Mouse (Mus musculus): ENCODE data around the gene Rab7. TPM values are rescaled to one million over a fixed set of nuclear protein-coding genes. Genes with fewer than 3 reads are reported as not detected.

Gene Rab7
- total RNA-seq (2021): 100 to 1,000 TPM; 305 to 332 TPM
- long read RNA-seq, experiment 1, transcript Rab7-205 (6 exons, 2,159 nt): major isoform, 407 of 440 reads
- long read RNA-seq, experiment 1, partial matches to known transcripts: 7 of 440 reads
- long read RNA-seq, experiment 1, other reads (novel, unspliced or antisense): 25 of 440 reads
- long read RNA-seq, experiment 2, transcript Rab7-205 (6 exons, 2,159 nt): major isoform, 499 of 551 reads
- long read RNA-seq, experiment 2, partial matches to known transcripts: 12 of 551 reads
- long read RNA-seq, experiment 2, other reads (novel, unspliced or antisense): 39 of 551 reads

DNA sequence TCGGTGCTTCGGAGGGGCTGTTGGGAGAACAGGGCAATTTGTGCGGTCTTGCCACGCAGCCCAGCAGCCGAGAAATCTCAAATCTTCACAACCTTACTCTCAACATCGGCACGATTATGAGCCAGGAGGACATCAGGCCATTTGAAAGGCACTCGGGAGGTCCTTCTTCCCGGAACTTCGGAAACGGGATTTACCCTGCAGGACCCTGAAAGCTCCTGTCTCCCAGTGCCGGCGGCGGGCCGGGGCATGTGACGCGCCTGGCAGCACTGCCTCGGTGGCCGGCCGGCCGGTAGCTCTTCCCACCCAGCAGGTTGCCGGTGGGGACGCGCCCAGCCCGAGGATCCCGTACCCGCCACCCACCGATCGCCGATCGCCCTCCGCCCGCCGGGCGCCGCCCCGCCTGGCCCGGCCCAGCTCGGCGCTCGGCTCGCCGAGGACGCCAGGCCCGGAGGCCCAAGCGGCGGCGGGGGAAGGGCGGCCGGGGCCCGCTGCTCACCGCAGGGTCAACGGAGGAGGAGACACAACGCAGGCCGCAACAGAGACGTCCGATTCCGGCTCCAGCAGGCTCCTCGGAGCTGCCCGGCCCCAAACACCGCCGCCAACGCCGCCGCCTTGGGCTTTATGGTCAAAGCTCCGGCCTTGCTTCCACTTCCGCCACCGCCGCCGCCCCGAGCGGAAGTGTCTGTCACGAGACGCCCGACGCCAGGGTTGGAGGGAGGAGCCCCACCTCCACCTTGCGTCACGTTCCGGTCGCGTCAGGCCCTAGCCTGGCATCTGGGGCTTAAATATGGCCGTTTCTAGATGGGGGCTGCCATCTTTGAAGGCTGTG lies at the start of gene Rab7:
Gene Rab7 (minus strand): TSS at position 694 of the 829 bp plus-strand sequence.
- peak; percentile 98 for DNase-seq (ENCODE audit: low spot score in 2 of 2)

DNA sequence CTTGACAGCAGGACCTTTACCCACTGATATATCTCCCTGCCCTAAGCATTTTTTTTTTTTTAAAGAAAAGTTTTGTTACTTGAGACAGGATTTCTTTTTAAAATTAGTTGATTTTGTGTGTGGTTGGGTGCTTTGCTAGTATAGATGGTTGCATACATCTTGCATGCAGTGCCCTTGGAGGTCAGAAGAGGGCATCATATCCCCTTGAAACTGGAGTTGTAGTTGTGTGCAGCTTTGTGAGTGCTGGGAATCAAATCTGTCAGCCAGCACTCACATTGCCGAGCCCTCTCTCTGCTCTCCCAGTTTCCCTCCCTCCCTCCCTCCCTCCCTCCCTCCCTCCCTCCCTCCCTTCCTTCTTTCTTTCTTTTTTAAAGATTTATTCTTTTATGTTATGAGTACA lies 43.9 kb upstream of the Rab7 start:
- Histone ChIP-seq H3K27ac (no peak overlapping the region), H3K4me3 (no peak overlapping the region)
- TF ChIP-seq CTCF (conservative IDR thresholded peaks at IDR 0.05): peak; percentile 40
- DNase-seq (ENCODE audit: low spot score in 2 of 2): no peak

More for the DNA sequence above, at the start of gene Rab7:
- no peak for TF ChIP-seq CTCF (conservative IDR thresholded peaks at IDR 0.05)
- H3K4me3 ChIP-seq: peak within 1 kb of the TSS; percentile 66
- H3K27ac ChIP-seq: peak within 1 kb of the TSS; percentile 91

DNA sequence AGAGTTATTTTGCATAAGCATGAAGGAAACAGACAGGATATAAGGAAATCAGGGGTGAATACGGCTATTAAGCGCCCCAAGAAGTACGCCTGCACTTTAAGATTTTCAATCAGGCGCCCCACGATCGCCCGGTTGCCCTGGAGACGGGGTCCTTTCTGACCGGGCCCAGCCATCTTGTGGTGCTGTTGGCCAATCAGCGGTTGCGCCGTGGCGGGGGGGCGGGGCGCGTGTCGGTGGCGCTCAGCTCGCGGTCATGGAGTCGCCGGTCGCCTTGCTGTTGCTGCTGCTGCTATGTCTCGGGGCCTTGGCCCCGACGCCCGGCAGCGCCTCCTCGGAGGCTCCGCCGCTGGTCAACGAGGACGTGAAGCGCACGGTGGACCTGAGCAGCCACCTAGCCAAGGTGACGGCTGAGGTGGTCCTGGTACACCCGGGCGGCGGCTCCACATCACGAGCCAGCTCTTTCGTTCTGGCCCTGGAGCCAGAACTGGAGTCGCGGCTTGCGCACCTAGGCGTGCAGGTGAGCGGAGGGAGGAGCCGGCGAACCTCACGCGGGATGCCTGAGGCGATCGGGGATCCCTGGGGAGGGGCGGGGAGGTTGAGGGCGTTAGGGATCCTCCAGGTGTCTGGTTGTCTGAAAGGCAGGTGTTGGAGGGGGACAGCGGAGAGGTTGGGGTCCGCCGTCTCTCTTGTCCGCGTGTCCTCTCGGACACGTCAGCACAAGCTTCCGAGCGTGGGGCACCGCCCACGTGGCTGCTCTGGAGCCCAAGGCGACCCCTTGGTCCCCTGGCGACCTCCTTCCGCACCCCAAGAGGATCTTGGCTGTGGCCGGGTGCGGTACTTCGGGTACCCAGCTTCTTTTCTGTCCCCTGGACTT lies 39.4 kb upstream of the Rab7 start, which contains the start of gene Rpn1:
Gene Rpn1 (plus strand): TSS at position 205 of the 874 bp plus-strand sequence.
- peak within 1 kb of the TSS; percentile 100 for H3K4me3 ChIP-seq
- TF ChIP-seq CTCF (conservative IDR thresholded peaks at IDR 0.05): no peak
- peak within 1 kb of the TSS; percentile 92 for H3K27ac ChIP-seq
- DNase-seq (ENCODE audit: low spot score in 2 of 2): peak; percentile 96 to 98

DNA sequence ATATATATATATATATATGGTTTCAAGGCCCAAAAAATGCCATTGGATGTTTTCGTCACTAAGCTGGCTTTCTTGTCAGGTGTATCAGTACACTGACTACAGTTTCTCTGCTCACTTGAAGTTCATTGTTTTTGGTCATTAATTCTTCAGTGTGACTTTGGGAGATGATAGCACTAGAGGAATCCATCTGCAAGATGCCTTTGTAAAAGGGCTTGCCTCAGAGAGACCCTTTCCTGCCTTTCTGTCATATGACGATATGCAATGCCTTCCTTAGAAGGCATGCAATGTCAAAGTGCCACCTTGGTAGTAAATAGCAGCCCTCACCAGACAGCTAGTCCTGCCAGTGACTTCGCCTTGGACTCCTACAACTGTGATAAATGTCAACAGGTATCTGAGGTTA lies 38.6 kb upstream of the Rab7 start:
- no peak for DNase-seq (ENCODE audit: low spot score in 2 of 2)
- H3K27ac ChIP-seq: peak overlapping the region; percentile 73
- no peak for TF ChIP-seq CTCF (conservative IDR thresholded peaks at IDR 0.05)
- peak overlapping the region; percentile 100 for H3K4me3 ChIP-seq

DNA sequence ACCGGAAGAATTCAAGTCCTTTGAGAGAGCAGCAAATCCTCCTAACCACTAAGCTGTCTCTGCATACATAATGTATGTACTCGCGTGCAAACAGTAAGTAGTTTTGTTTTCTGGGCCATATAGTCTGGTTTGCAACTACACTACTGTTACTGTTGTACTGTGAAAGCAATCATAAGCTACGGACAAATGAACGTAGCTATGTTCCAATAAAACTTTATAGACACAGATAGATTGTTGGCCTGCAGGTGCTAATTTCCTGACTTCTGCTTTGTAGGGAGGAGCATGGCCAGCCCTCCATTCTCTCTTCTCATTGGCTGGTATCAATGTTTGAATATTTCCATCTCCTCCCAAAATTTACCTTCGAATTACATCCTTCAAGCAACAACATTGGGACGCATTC lies 38.0 kb upstream of the Rab7 start:
- H3K27ac ChIP-seq: no peak overlapping the region
- DNase-seq (ENCODE audit: low spot score in 2 of 2): no peak

DNA sequence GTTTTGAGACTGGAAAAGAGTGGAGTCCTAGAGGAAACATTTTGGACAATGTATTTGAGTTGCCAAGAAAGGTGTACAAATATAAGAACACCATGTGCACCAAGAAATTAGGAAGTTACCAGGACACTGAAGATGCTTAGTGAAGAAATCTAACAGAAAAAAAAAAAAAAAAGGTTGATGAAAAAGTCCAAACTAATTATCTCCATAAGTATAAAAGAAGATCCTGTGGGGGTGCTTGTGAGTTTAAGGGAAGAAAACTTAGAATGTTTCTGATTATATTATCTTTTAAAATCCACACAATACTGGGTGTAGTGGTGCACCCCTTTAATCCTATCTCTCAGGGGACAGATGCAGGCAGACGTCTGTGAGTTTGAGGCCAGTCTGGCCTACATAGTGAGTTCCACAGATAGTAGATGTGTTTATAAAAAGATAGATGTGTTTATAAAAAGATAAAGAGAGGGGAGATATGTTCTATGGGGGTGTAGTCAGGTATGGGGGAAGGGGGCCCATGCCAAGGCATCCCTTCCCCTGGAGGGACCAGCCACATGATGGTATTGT lies 31.0 kb upstream of the Rab7 start:
- DNase-seq (ENCODE audit: low spot score in 2 of 2): no peak
- no peak overlapping the region for H3K27ac ChIP-seq
- no peak overlapping the region for H3K4me3 ChIP-seq
- TF ChIP-seq CTCF (conservative IDR thresholded peaks at IDR 0.05): no peak

More for the DNA sequence above, 38.0 kb upstream of the Rab7 start:
- no peak overlapping the region for H3K4me3 ChIP-seq
- TF ChIP-seq CTCF (conservative IDR thresholded peaks at IDR 0.05): no peak

DNA sequence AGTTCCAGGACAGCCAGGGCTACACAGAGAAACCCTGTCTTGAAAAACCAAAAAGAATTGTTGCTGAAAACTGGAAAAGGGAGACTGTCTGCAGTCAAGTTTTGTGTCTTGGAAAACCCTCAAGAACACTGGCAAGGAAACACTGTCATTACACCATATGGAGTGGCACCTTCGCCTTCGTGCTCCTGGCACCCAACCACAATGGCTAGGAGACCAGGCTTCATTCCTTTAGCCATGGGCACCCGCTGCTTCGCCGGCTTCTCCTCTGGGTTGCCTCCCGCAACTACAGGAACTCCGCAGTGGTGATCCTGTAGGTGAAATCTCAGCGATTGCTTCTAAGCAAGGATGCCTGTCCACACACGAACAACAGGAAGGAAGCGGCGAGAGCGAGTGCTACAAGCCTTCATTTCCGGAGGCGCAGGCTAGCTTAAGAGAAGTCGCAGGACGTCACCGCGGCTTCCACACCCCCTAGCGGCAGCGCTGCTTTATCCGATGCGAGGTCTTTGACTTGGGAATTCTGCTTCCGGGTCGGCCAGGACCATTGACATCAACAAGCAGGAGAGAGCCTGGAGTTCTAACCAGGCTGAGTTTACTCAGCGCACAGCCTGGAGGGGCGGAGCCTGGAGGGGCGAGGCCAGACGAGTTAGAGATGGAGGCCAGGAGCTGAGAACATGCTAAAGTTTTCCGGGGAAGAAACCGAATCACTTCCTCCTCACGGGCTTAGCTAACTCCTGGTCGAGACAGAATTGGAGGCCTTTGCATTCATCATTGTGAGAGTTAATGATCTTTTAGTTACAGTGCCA lies 29.9 kb upstream of the Rab7 start:
- peak; percentile 94 for TF ChIP-seq CTCF (conservative IDR thresholded peaks at IDR 0.05)
- DNase-seq (ENCODE audit: low spot score in 2 of 2): peak; percentile 93 to 94
- peak overlapping the region; percentile 73 for H3K4me3 ChIP-seq
- peak overlapping the region; percentile 94 for H3K27ac ChIP-seq

DNA sequence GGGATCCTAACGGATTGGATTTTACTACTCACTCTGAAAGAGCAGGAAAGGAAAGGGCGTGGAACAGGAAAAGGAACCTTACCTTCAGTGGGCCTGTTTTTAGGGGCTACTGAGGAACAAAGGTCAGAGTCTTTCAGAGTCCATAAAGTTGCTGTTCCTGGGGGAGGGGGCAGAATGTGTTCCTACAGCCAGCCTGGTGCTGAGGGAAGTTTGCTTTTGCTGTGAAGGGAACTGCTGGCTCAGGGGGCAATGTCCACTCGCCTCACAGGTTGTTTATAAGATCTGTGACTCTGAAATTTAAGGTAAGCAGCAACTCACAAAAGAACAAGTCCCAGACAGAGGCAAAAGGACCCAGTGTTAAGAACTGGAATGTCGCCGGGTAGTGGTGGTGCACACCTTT lies 26.1 kb upstream of the Rab7 start:
- no peak for TF ChIP-seq CTCF (conservative IDR thresholded peaks at IDR 0.05)
- DNase-seq (ENCODE audit: low spot score in 2 of 2): no peak
- no peak overlapping the region for H3K4me3 ChIP-seq
- H3K27ac ChIP-seq: no peak overlapping the region

DNA sequence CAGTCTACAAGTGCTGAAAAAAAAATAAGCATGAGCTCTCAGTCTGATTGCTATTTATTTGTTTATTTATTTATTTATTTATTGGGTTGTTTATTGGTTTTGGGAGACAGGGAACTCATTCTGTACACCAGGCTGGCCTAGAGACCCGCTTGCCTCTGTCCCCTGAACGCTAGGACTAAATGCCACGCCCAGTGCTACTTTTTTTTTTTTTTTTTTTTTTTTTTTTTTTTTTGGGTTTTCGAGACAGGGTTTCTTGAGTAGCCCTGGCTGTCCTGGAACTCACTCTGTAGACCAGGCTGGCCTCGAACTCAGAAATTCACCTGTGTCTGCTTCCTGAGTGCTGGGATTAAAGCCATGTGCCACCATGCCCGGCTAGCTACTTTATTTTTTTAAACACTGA lies 25.4 kb upstream of the Rab7 start:
- Histone ChIP-seq H3K4me3 (no peak overlapping the region), H3K27ac (no peak overlapping the region)
- DNase-seq (ENCODE audit: low spot score in 2 of 2): no peak
- no peak for TF ChIP-seq CTCF (conservative IDR thresholded peaks at IDR 0.05)

DNA sequence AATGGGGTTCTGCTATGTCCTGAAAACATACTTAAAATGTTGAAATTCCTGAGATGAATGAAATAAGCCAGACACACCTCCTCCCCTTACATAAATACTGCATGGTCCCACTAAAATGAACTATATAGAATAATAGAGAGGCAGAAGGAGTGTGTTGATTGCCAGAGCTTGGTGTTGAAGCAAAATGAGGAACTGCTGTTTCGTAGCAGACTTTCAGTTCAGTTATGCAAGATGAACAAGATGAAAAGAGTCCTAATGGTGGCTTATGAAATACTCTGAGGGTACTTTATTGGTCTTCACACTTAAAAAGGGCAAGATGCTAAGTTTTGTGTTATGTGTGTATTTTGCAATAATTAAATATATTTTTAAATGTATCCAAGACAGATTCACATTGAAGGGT lies 23.7 kb upstream of the Rab7 start:
- no peak for TF ChIP-seq CTCF (conservative IDR thresholded peaks at IDR 0.05)
- DNase-seq (ENCODE audit: low spot score in 2 of 2): no peak
- no peak overlapping the region for H3K27ac ChIP-seq
- H3K4me3 ChIP-seq: no peak overlapping the region

DNA sequence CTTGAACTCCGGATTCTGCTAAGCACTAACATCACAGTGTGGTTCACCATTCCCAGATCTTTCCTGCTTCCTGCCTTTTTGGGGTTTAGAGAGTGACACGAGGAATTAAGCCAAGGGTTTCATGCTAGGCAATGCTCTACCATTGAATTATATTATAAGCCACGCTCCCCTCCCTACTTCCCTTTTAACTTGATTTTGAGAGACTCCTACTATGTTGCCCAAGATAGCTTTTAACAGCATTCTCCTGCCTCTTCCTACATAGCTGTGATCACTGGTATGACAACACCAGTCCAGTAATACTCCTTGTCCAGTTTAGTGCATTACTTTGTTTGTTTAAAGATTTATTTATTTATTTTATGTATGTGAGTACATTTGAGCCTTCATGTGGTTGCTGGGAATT lies 22.7 kb upstream of the Rab7 start:
- Histone ChIP-seq H3K27ac (no peak overlapping the region), H3K4me3 (no peak overlapping the region)
- no peak for TF ChIP-seq CTCF (conservative IDR thresholded peaks at IDR 0.05)
- DNase-seq (ENCODE audit: low spot score in 2 of 2): no peak

DNA sequence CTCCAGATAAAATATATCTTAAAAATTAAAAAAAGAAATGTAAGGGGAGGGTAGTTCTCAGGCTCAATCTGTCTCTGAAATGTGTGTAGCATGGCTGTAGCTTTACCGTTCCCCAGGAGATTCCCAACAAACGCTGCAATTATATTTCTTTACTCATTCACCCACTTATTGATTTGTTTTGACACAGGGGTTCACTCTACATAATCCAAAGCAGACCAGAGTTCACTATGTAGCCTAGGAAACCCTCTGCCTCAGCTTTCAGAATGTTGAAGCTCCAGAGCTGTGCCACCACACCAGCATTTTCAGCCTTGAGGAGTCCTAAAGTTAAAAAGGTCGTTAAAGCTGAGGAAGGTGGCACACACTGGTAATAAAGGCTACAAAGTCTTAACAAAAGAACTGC lies 20.9 kb upstream of the Rab7 start:
- DNase-seq (ENCODE audit: low spot score in 2 of 2): no peak
- TF ChIP-seq CTCF (conservative IDR thresholded peaks at IDR 0.05): no peak
- no peak overlapping the region for H3K27ac ChIP-seq
- no peak overlapping the region for H3K4me3 ChIP-seq
